Mouse (Mus musculus): ENCODE data around the gene Lrrc52.
A peak's percentile ranks its signal among the peaks of the same experiment; 100 is the strongest.

Lrrc52 gene

GRCm38 (mm10) chr1:167466765-167467426 lies at the start of gene Lrrc52:
Gene Lrrc52 (minus strand): TSS chr1:167466780.
- DNase-seq: peak; percentile 78

- no peak for DNase-seq
These were observed 45.0 kb upstream of the Lrrc52 start for GRCm38 (mm10) chr1:167511621-167512020.

GRCm38 (mm10) chr1:167506048-167506447 lies 39.5 kb upstream of the Lrrc52 start:
- no peak for DNase-seq

- no peak for DNase-seq
These were observed 38.8 kb upstream of the Lrrc52 start for GRCm38 (mm10) chr1:167505427-167505826.

- no peak for DNase-seq
These were observed 32.7 kb upstream of the Lrrc52 start for GRCm38 (mm10) chr1:167499097-167499850.

- no peak for DNase-seq
These were observed 31.4 kb upstream of the Lrrc52 start for GRCm38 (mm10) chr1:167497991-167498390.

- DNase-seq: no peak
These were observed 31.0 kb upstream of the Lrrc52 start for GRCm38 (mm10) chr1:167497560-167497959.

- no peak for DNase-seq
These were observed 24.9 kb upstream of the Lrrc52 start for GRCm38 (mm10) chr1:167491501-167491900.

GRCm38 (mm10) chr1:167487933-167488332 lies 21.4 kb upstream of the Lrrc52 start:
- DNase-seq: no peak

- no peak for DNase-seq
These were observed 20.5 kb upstream of the Lrrc52 start for GRCm38 (mm10) chr1:167486959-167487680.

- no peak for DNase-seq
These were observed 16.3 kb upstream of the Lrrc52 start for GRCm38 (mm10) chr1:167482863-167483262.

GRCm38 (mm10) chr1:167473585-167473984 lies 7.0 kb upstream of the Lrrc52 start:
- DNase-seq: no peak

GRCm38 (mm10) chr1:167467916-167468315 lies 1.3 kb upstream of the Lrrc52 start:
- no peak for DNase-seq

GRCm38 (mm10) chr1:167457311-167457710 lies 9.3 kb downstream of the Lrrc52 start:
- peak; percentile 45 for DNase-seq

- no peak for DNase-seq
These were observed 13.5 kb downstream of the Lrrc52 start for GRCm38 (mm10) chr1:167453048-167453447.

- no peak for DNase-seq
These were observed 14.1 kb downstream of the Lrrc52 start for GRCm38 (mm10) chr1:167452456-167452855.

GRCm38 (mm10) chr1:167448598-167448997 lies 18.0 kb downstream of the Lrrc52 start:
- DNase-seq: no peak

- DNase-seq: no peak
These were observed 18.5 kb downstream of the Lrrc52 start for GRCm38 (mm10) chr1:167448088-167448487.

- DNase-seq: no peak
These were observed 20.1 kb downstream of the Lrrc52 start for GRCm38 (mm10) chr1:167446516-167446915.

- DNase-seq: no peak
These were observed 21.4 kb downstream of the Lrrc52 start for GRCm38 (mm10) chr1:167445167-167445566.

- no peak for DNase-seq
These were observed 28.2 kb downstream of the Lrrc52 start for GRCm38 (mm10) chr1:167438231-167438885.

- DNase-seq: no peak
These were observed 29.5 kb downstream of the Lrrc52 start for GRCm38 (mm10) chr1:167437091-167437490.
